Mouse (Mus musculus) G1E-ER4 (cell line): ENCODE measurements around the gene Dram1. TPM values are rescaled to one million over a fixed set of nuclear protein-coding genes. Genes with fewer than 3 reads are reported as not detected.

ENCODE experiments used
- GATA1 ChIP-seq: IDR thresholded peaks from one replicate; pipeline ENCODE4 v1.8.0; 2012; ENCODE audit warnings: low read length, inconsistent platforms
- polyA plus RNA-seq: library from polyadenylated mRNA; stranded (reverse); fragments of >175 nt; gene quantifications from 2 replicates; pipeline ENCODE4 v1.2.3, GENCODE M21; 2012

Gene Dram1
- polyA plus RNA-seq, 1 experiment: not detected

DNA sequence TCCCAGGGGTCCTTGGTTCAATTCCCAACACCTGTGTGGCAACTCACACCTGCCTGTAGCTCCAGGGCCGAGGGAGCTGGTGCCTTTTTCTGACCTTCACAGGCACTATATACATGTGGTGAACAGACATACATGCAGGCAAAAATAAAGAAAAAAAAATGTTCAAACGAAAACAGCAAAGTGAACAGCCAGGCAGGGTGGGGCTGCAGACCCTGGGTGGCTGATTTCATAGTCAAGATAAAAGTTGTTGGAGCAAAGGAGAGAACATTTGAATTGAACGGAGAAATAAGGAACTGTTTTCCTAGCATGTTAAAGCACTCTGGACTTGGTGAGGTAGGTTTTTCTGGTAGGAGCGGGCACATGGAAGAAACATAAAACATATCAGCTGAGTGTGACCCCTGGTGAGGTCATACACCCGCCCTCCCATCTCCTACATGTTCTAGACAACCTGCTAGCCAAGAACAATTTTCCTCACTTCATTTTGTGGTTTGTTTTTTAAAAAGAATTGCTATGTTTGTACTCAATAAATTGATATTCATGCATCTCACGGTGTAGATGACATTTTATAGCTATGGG, 19.9 kb upstream of the Dram1 start:
- TF ChIP-seq GATA1: no peak

DNA sequence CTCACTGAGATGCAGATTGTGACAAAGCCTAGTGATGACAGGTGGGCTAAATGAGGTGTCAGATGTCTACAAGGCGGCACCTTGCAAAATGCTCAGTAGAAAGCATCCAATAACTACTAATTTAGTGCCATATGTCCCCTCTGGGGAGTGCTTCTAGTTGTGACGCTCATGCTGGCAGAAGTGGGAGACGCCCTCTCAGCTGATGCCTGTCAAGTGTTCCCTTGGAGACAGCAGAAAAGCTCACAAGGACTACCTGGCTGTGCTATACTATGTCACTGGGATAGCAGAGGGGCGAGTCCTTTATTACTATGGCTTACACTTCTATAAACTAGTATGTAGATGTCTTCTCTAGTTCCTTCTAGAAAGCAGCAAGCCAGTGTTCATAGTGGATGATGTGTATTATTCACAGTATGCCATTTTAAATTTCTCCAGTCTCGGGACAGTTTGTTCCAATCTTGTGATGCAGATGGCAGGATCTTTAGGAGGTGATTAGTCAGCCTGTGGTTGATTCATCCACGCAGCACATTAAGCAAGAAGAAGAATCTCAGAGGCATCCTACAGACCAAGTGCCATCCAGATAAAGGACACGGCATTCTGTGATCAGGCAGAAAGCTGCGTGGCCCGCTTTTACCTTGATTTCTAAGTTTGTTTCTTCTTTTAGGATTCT, 13.4 kb upstream of the Dram1 start:
- no peak for TF ChIP-seq GATA1

- TF ChIP-seq GATA1: no peak
Observed at GRCm38 (mm10) chr10:88391495-88391894, 12.6 kb upstream of the Dram1 start.

DNA sequence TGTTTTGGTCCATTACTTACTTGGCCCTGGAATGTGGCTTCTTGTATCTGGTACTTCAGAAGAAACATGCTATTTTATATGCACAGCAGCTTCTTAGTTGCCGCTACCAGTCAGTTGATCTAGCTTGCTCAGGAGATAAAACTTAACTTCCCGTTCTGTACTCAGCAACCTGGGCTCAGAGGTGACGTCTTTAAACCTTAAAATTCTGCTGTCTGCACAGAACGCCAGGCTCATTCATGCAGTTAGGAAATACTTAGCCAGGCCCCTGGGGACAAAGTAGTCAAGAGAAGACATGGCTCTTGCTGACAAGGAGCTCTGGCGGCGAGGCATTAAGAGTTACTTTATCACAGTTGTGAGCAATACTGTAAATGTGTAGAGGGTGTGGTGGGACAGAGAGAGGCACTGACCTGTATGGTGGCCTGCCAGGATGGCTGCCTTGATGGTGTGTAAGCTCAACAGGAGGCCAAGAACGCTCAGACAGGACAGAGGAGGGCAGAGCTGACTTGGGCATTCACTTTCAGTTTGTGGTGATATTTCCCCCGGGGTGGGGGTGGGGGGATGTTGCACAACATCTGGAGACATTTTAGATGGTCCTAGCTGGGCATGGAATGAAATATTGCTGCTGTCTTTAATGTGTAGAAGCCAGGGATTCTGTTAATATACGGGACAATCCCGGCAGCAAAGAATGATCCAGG, 11.4 kb upstream of the Dram1 start:
- TF ChIP-seq GATA1: no peak

- no peak for TF ChIP-seq GATA1
Observed at GRCm38 (mm10) chr10:88389576-88389975, 10.7 kb upstream of the Dram1 start.

DNA sequence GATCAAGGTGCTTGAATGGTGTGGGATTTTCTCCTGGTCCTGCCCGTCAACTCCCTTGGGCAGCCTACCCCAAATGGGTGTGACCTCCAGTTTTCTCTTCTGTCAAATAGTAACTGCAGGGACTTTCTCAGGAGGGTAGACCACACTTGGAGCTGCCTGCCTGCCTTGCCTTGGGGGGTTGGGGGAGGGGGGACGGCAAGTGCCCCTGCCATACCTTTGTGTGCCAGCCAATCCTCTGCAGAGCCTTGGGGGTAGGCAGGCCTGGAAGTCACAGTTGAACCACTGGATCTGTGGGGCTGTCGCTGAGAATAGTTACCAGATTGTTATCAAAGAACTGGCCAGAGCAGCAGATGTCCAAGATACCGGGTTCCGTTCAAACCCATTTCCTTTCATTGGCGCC, 7.4 kb upstream of the Dram1 start:
- TF ChIP-seq GATA1: no peak

GRCm38 (mm10) chr10:88385758-88386157, 6.9 kb upstream of the Dram1 start:
- peak; percentile 65 for TF ChIP-seq GATA1

- no peak for TF ChIP-seq GATA1
Observed at GRCm38 (mm10) chr10:88385290-88385689, 6.4 kb upstream of the Dram1 start.

- no peak for TF ChIP-seq GATA1
Observed at GRCm38 (mm10) chr10:88384081-88384480, 5.2 kb upstream of the Dram1 start.

GRCm38 (mm10) chr10:88383479-88383878, 4.6 kb upstream of the Dram1 start:
- no peak for TF ChIP-seq GATA1

- TF ChIP-seq GATA1: peak; percentile 7
Observed at GRCm38 (mm10) chr10:88382009-88382408, 3.1 kb upstream of the Dram1 start.

GRCm38 (mm10) chr10:88381286-88381685, 2.4 kb upstream of the Dram1 start:
- no peak for TF ChIP-seq GATA1

GRCm38 (mm10) chr10:88380430-88381060, 1.7 kb upstream of the Dram1 start:
- no peak for TF ChIP-seq GATA1

- TF ChIP-seq GATA1: no peak
Observed at GRCm38 (mm10) chr10:88380002-88380401, 1.1 kb upstream of the Dram1 start.

DNA sequence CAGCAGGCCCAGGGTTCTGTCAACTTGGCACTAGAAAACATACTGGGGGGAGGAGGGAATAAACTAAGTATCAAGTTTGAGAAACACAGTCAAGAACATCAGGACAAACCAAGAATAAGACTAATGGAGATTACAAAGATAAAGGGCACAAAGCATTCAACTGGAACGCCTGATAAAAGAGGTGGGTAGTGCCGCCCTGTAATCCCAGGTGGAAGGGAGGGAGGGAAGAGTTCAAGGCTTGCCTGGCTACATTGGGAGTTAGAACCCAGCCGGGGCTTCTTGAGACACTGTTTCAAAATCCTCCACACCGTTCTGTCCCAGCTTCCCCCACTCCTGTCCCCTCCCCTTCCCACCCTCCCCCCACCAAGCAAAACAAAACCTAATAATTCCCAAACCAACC, 1.2 kb downstream of the Dram1 start:
- TF ChIP-seq GATA1: no peak

- TF ChIP-seq GATA1: no peak
Observed at GRCm38 (mm10) chr10:88376770-88377169, 2.1 kb downstream of the Dram1 start.
